Mouse (Mus musculus): Measurements from ENCODE around the gene Top3a. TPM values are rescaled to one million over a fixed set of nuclear protein-coding genes. Genes with fewer than 3 reads are reported as not detected.

The Top3a gene
- polyA plus RNA-seq, 1 experiment from 2014 or later, result 22.2 TPM

DNA sequence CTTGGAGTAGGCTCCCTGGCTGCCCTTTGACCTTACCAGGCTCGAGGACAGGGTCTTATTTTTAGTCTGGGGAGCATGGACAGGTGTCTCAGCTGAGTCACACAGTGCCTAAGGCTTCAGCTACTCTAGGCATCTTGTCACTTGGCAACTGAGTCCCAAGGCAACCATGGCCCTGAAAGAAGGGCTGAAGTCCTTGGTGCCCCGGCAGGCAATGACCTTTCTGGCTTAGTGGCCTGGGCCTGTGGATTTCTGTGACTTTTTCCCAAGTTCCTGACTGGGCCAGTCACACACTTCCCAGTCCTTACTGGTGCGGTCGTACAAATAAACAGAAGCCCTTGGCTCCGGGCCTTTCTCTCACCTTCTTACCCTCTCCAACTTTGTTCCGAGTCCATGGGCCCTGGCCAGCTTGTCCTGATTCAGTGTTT is 47.9 kb downstream of the Top3a start:
- Histone ChIP-seq H3K36me3 (ENCODE audit: insufficient read depth) (peaks cover 30% of the 10 kb centered on the region), H3K27ac (ENCODE audit: low read depth) (no peak overlapping the region), H3K9me3 (ENCODE audit: low read depth, low read length) (no peaks in the 10 kb centered on the region), H3K4me3 (ENCODE audit: low read depth, low read length) (peak overlapping the region; percentile 87; the same call in 1 of the 2 replicates), H3K4me1 (ENCODE audit: insufficient read depth) (peaks cover 18% of the 10 kb centered on the region), H3K9ac (no peak overlapping the region), H3K4me2 (peak overlapping the region; percentile 77), H3K27me3 (ENCODE audit: insufficient read depth, low read length) (no peaks in the 10 kb centered on the region)
- no peak for DNase-seq
- no peak for TF ChIP-seq CTCF (IDR thresholded peaks at IDR 0.05; ENCODE audit: low read depth)
- no peak for ATAC-seq (ENCODE audit: insufficient read depth)
- 47% methylated on average over 6 of the region's 6 CpGs for whole genome bisulfite sequencing

GRCm38 (mm10) chr11:60728260-60728761 is 48.9 kb downstream of the Top3a start, which contains the start of gene Mief2:
Mief2 (plus strand) TSS chr11:60728398.
- H3K9ac ChIP-seq, result peak within 1 kb of the TSS; percentile 87
- DNase-seq (peak; percentile 97), ATAC-seq (ENCODE audit: insufficient read depth) (peak; percentile 91)
- H3K4me2 ChIP-seq, result peak within 1 kb of the TSS; percentile 77
- under 1% methylated on average over 44 of the region's 44 CpGs for WGBS
- H3K27ac ChIP-seq (ENCODE audit: low read depth), result peak within 1 kb of the TSS; percentile 87
- H3K4me3 ChIP-seq (ENCODE audit: low read depth, low read length), result peak within 1 kb of the TSS; percentile 87
- H3K27me3 ChIP-seq (ENCODE audit: insufficient read depth, low read length), result no peaks in the 10 kb centered on the region
- TF ChIP-seq CTCF (IDR thresholded peaks at IDR 0.05; ENCODE audit: low read depth), result no peak
- peaks cover 39% of the 10 kb centered on the region for H3K36me3 ChIP-seq (ENCODE audit: insufficient read depth)
- H3K9me3 ChIP-seq (ENCODE audit: low read depth, low read length), result no peaks in the 10 kb centered on the region
- peaks cover 18% of the 10 kb centered on the region for H3K4me1 ChIP-seq (ENCODE audit: insufficient read depth)

DNA sequence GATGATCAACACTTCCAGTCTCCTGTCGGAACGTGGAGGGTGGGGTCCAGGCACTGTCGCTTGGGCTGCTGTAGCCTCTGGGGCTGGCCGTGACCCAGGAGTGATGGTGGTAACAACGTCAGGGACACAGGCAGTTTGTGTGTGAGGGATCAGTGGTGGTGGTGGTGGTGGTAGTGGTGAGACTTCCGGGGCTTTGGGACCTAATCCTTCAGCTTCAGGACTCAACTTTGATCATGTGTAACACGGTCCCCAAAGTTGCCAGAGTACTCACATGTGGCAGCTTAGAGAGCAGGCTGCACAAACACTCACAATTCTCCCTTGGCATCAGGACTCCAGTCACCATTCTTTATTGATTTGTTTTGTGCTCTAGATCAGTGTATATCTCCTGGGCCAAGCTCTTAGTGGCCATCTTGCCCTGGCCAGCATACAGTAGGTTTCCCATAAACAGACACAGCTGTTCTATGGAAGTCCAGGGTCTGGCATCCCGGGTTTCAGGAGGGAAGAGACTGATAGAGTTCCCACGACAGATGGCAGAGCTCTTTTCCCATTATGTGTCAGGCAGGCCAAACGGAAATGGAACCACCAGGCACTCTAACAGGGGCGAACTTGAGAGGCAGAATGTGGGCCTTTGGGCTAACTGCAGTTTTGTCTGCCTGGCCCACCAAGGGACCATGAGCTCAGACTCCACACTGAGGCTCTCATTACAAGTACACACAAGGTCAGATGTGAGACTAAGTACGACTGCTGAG is 49.6 kb downstream of the Top3a start:
- Histone ChIP-seq H3K9ac (peak overlapping the region; percentile 87), H3K4me2 (peak overlapping the region; percentile 77), H3K4me3 (ENCODE audit: low read depth, low read length) (peak overlapping the region; percentile 87), H3K36me3 (ENCODE audit: insufficient read depth) (peaks cover 43% of the 10 kb centered on the region), H3K27ac (ENCODE audit: low read depth) (peak overlapping the region; percentile 83), H3K27me3 (ENCODE audit: insufficient read depth, low read length) (no peaks in the 10 kb centered on the region), H3K4me1 (ENCODE audit: insufficient read depth) (peaks cover 18% of the 10 kb centered on the region), H3K9me3 (ENCODE audit: low read depth, low read length) (no peaks in the 10 kb centered on the region)
- 3% methylated on average over 12 of the region's 12 CpGs for WGBS
- peak; percentile 11; the same call in 1 of the 2 replicates for ATAC-seq (ENCODE audit: insufficient read depth)
- TF ChIP-seq CTCF (IDR thresholded peaks at IDR 0.05; ENCODE audit: low read depth), result no peak
- no peak for DNase-seq

- H3K36me3 ChIP-seq (ENCODE audit: insufficient read depth), result peaks cover 44% of the 10 kb centered on the region
- peak; percentile 62 for TF ChIP-seq CTCF (IDR thresholded peaks at IDR 0.05; ENCODE audit: low read depth)
- WGBS, result under 1% methylated on average over 62 of the region's 71 CpGs
- H3K4me2 ChIP-seq, result peak within 1 kb of the TSS; percentile 77
- H3K4me3 ChIP-seq (ENCODE audit: low read depth, low read length), result peak within 1 kb of the TSS; percentile 87
- H3K9me3 ChIP-seq (ENCODE audit: low read depth, low read length), result no peaks in the 10 kb centered on the region
- H3K27ac ChIP-seq (ENCODE audit: low read depth), result peak within 1 kb of the TSS; percentile 83
- DNase-seq (peak; percentile 89), ATAC-seq (ENCODE audit: insufficient read depth) (peak; percentile 82)
- H3K27me3 ChIP-seq (ENCODE audit: insufficient read depth, low read length), result no peaks in the 10 kb centered on the region
- H3K4me1 ChIP-seq (ENCODE audit: insufficient read depth), result peaks cover 18% of the 10 kb centered on the region
- H3K9ac ChIP-seq, result peak within 1 kb of the TSS; percentile 87
Observed at GRCm38 (mm10) chr11:60726601-60727391, 50.4 kb downstream of the Top3a start, which contains the start of gene Flii. Flii (minus strand) TSS chr11:60727263.

DNA sequence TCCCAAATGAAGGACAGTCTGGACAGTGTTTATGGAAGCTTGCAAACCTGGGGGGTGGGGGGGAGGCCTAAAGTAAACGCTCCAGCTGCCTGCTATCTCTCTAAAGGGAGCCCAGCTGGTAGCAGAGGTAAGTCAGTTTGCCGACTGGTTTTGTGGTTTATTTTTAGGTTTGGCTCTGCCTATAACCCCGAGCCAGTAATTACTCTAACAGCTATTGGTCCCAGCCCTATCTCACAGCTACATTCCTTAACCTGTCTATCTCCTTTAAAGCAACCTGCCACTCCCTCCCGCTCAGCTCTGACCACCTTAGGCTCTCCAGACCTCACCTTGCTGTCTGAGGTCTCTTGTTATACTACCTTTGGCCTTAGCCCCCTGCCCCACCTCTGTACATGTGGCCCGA is 57.9 kb downstream of the Top3a start:
- Histone ChIP-seq H3K4me2 (no peak overlapping the region), H3K36me3 (ENCODE audit: insufficient read depth) (peaks cover 99% of the 10 kb centered on the region), H3K9me3 (ENCODE audit: low read depth, low read length) (no peaks in the 10 kb centered on the region), H3K27me3 (ENCODE audit: insufficient read depth, low read length) (no peaks in the 10 kb centered on the region), H3K4me3 (ENCODE audit: low read depth, low read length) (no peak overlapping the region), H3K27ac (ENCODE audit: low read depth) (no peak overlapping the region), H3K9ac (no peak overlapping the region), H3K4me1 (ENCODE audit: insufficient read depth) (no peaks in the 10 kb centered on the region)
- ATAC-seq (ENCODE audit: insufficient read depth) (no peak), DNase-seq (no peak)
- TF ChIP-seq CTCF (IDR thresholded peaks at IDR 0.05; ENCODE audit: low read depth), result no peak
- WGBS, result 63% methylated on average over 5 of the region's 5 CpGs

- H3K36me3 ChIP-seq (ENCODE audit: insufficient read depth), result peaks cover 99% of the 10 kb centered on the region
- H3K9me3 ChIP-seq (ENCODE audit: low read depth, low read length), result no peaks in the 10 kb centered on the region
- 86% methylated on average over 5 of the region's 5 CpGs for WGBS
- no peaks in the 10 kb centered on the region for H3K4me1 ChIP-seq (ENCODE audit: insufficient read depth)
- no peak overlapping the region for H3K4me2 ChIP-seq
- no peaks in the 10 kb centered on the region for H3K27me3 ChIP-seq (ENCODE audit: insufficient read depth, low read length)
- TF ChIP-seq CTCF (IDR thresholded peaks at IDR 0.05; ENCODE audit: low read depth), result no peak
- no peak for DNase-seq
- no peak overlapping the region for H3K27ac ChIP-seq (ENCODE audit: low read depth)
- H3K9ac ChIP-seq, result no peak overlapping the region
- no peak for ATAC-seq (ENCODE audit: insufficient read depth)
- H3K4me3 ChIP-seq (ENCODE audit: low read depth, low read length), result no peak overlapping the region
Observed at GRCm38 (mm10) chr11:60715833-60716232, 61.3 kb downstream of the Top3a start.
